Comparison of ENCODE assay signal across 8 mouse cellular contexts in genomic region chr6:116650406-116650805, GRCm38 (mm10). TPM values are rescaled to one million over a fixed set of nuclear protein-coding genes. Genes with fewer than 3 reads are reported as not detected.
DNase-seq lines count a peak whose midpoint lies in the region; ATAC-seq lines count a peak whose summit lies in the region.

Gene Depp1 (plus strand): TSS chr6:116650609.

- no peak within 1 kb of the TSS for H3K27ac ChIP-seq in midbrain, embryonic 11.5 days (ENCODE audit: low read depth, low read length)
- H3K27ac ChIP-seq in midbrain, embryonic 14.5 days (replicated peaks; ENCODE audit: low read depth, low read length), result no peak within 1 kb of the TSS
- H3K27ac ChIP-seq in heart, embryonic 12.5 days (ENCODE audit: poor library complexity, severe bottlenecking), result peak within 1 kb of the TSS; percentile 42
- H3K27ac ChIP-seq in kidney, embryonic 15.5 days, result 0 out of 2 replicates have a peak within 1 kb of the TSS, but pooled peaks have one; percentile 37

- H3K36me3 ChIP-seq in midbrain, embryonic 11.5 days (ENCODE audit: control insufficient read depth, insufficient read depth, low read length), result no peaks in the 10 kb centered on the region
- no peaks in the 10 kb centered on the region for H3K36me3 ChIP-seq in midbrain, embryonic 14.5 days (ENCODE audit: control insufficient read depth, insufficient read depth, low read length)
- H3K36me3 ChIP-seq in heart, embryonic 12.5 days, result no peaks in the 10 kb centered on the region
- H3K36me3 ChIP-seq in kidney, embryonic 15.5 days, result no peaks in the 10 kb centered on the region

- no peak within 1 kb of the TSS for H3K4me2 ChIP-seq in midbrain, embryonic 11.5 days
- no peak within 1 kb of the TSS for H3K4me2 ChIP-seq in midbrain, embryonic 14.5 days (ENCODE audit: low read length)
- H3K4me2 ChIP-seq in heart, embryonic 12.5 days, result peak within 1 kb of the TSS; percentile 44
- peak within 1 kb of the TSS; percentile 38 for H3K4me2 ChIP-seq in kidney, embryonic 15.5 days

- ATAC-seq in midbrain, embryonic 11.5 days (ENCODE audit: low FRiP score), result no peak
- ATAC-seq in midbrain, embryonic 14.5 days (ENCODE audit: low FRiP score, low TSS enrichment), result no peak
- ATAC-seq in heart, embryonic 12.5 days (ENCODE audit: insufficient number of reproducible peaks, low FRiP score), result peak; percentile 52; the same call in 1 of the 2 replicates
- ATAC-seq in kidney, embryonic 15.5 days (replicated peaks; ENCODE audit: low FRiP score), result peak; percentile 65

- no peaks in the 10 kb centered on the region for H3K4me1 ChIP-seq in midbrain, embryonic 11.5 days (ENCODE audit: control insufficient read depth, insufficient read depth, low read length)
- H3K4me1 ChIP-seq in midbrain, embryonic 14.5 days (ENCODE audit: control insufficient read depth, insufficient read depth, low read length), result no peaks in the 10 kb centered on the region
- H3K4me1 ChIP-seq in heart, embryonic 12.5 days (replicated peaks), result peaks cover 30% of the 10 kb centered on the region
- H3K4me1 ChIP-seq in kidney, embryonic 15.5 days, result peaks cover 20% of the 10 kb centered on the region

- H3K4me3 ChIP-seq in midbrain, embryonic 11.5 days (ENCODE audit: low read depth, low read length), result no peak within 1 kb of the TSS
- H3K4me3 ChIP-seq in midbrain, embryonic 14.5 days (replicated peaks; ENCODE audit: low read depth, low read length), result no peak within 1 kb of the TSS
- peak within 1 kb of the TSS; percentile 21 for H3K4me3 ChIP-seq in heart, embryonic 12.5 days
- H3K4me3 ChIP-seq in kidney, embryonic 15.5 days (replicated peaks), result peak within 1 kb of the TSS; percentile 28

- H3K9ac ChIP-seq in midbrain, embryonic 11.5 days (ENCODE audit: low read length), result no peak within 1 kb of the TSS
- H3K9ac ChIP-seq in midbrain, embryonic 14.5 days (replicated peaks; ENCODE audit: low read length), result no peak within 1 kb of the TSS
- peak within 1 kb of the TSS; percentile 44 for H3K9ac ChIP-seq in heart, embryonic 12.5 days
- H3K9ac ChIP-seq in kidney, embryonic 15.5 days, result no peak within 1 kb of the TSS

- WGBS in midbrain, embryonic 11.5 days, result 85% methylated on average over 6 of the region's 6 CpGs
- 92% methylated on average over 6 of the region's 6 CpGs for WGBS in midbrain, embryonic 14.5 days
- 9% methylated on average over 6 of the region's 6 CpGs for whole genome bisulfite sequencing in heart, embryonic 12.5 days
- 16% methylated on average over 6 of the region's 6 CpGs for WGBS in kidney, embryonic 15.5 days

- H3K9me3 ChIP-seq in midbrain, embryonic 11.5 days (ENCODE audit: control insufficient read depth, low read length), result no peaks in the 10 kb centered on the region
- no peaks in the 10 kb centered on the region for H3K9me3 ChIP-seq in midbrain, embryonic 14.5 days (ENCODE audit: control insufficient read depth, low read length)
- no peaks in the 10 kb centered on the region for H3K9me3 ChIP-seq in heart, embryonic 12.5 days (replicated peaks)
- no peaks in the 10 kb centered on the region for H3K9me3 ChIP-seq in kidney, embryonic 15.5 days (replicated peaks)

- H3K27me3 ChIP-seq in midbrain, embryonic 11.5 days (ENCODE audit: control insufficient read depth, insufficient read depth, low read length), result no peaks in the 10 kb centered on the region
- no peaks in the 10 kb centered on the region for H3K27me3 ChIP-seq in midbrain, embryonic 14.5 days (ENCODE audit: control insufficient read depth, insufficient read depth, low read length)
- H3K27me3 ChIP-seq in heart, embryonic 12.5 days (replicated peaks), result no peaks in the 10 kb centered on the region
- no peaks in the 10 kb centered on the region for H3K27me3 ChIP-seq in kidney, embryonic 15.5 days

- peak; percentile 49 for DNase-seq in midbrain, embryonic 11.5 days (ENCODE audit: low spot score, missing footprints)
- no peak for DNase-seq in midbrain, embryonic 14.5 days
- DNase-seq in lung, postnatal 10 days, result peak; percentile 80
- DNase-seq in MN1 (ENCODE audit: low spot score), result no peak
- DNase-seq in B cell, adult 2 months, result no peak
- DNase-seq in left cerebral cortex, adult 9 months (ENCODE audit: low spot score in 2 of 2), result no peak

RNA-seq across cellular contexts. Expression of gene Depp1, which starts in this region (rescaled TPM):
- 6.5 and 6.8 TPM in 2 replicates for polyA plus RNA-seq in midbrain, embryonic 11.5 days (2014; fragmentation: Nextera tagmentation; extraction: Ambion mirVana)
- polyA plus RNA-seq in midbrain, embryonic 14.5 days (2014; fragmentation: Nextera tagmentation; extraction: Ambion mirVana), result 4.7 and 7.3 TPM in 2 replicates
- polyA plus RNA-seq in heart, embryonic 12.5 days (2016; fragmentation: Nextera tagmentation; extraction: Ambion mirVana), result 4.0 and 4.9 TPM in 2 replicates
- polyA plus RNA-seq in kidney, embryonic 15.5 days (2015; fragmentation: Nextera tagmentation; extraction: Ambion mirVana), result 29.3 and 30.6 TPM in 2 replicates

Comparison
In these comparisons a context has a peak if more than half of its experiments do, and no peak if none do; other contexts are left out.
1. DNase-seq: peak in midbrain, embryonic 11.5 days (single experiment) and lung, postnatal 10 days (single experiment); none in midbrain, embryonic 14.5 days (single experiment), MN1 (single experiment), B cell, adult 2 months (0 of 2) and left cerebral cortex, adult 9 months (0 of 2).
2. ATAC-seq: peak in heart, embryonic 12.5 days (single experiment) and kidney, embryonic 15.5 days (single experiment); none in midbrain, embryonic 11.5 days (single experiment) and midbrain, embryonic 14.5 days (single experiment).
3. H3K27ac ChIP-seq: peak in heart, embryonic 12.5 days (single experiment) and kidney, embryonic 15.5 days (single experiment); none in midbrain, embryonic 11.5 days (single experiment) and midbrain, embryonic 14.5 days (single experiment).
4. H3K4me2 ChIP-seq: peak in heart, embryonic 12.5 days (single experiment) and kidney, embryonic 15.5 days (single experiment); none in midbrain, embryonic 11.5 days (single experiment) and midbrain, embryonic 14.5 days (single experiment).
5. H3K4me3 ChIP-seq: peak in heart, embryonic 12.5 days (single experiment) and kidney, embryonic 15.5 days (single experiment); none in midbrain, embryonic 11.5 days (single experiment) and midbrain, embryonic 14.5 days (single experiment).